Mouse (Mus musculus) C2C12 (cell line): ENCODE measurements around the gene Tmpo.

Source experiments
- CTCF ChIP-seq: IDR thresholded peaks from one replicate; pipeline ENCODE4 v1.5.1; 2011; ENCODE audit not compliant: control insufficient read depth, insufficient read depth, insufficient read length
- MYOG ChIP-seq: IDR thresholded peaks from one replicate; pipeline ENCODE4 v1.6.1; 2011; ENCODE audit not compliant: control insufficient read depth, insufficient read length; ENCODE audit errors: extremely low read depth

GRCm38 (mm10) chr10:91153894-91154503, 27.1 kb downstream of the Tmpo start:
- no peak for TF ChIP-seq CTCF
- no peak for TF ChIP-seq MYOG
